Mouse (Mus musculus): ENCODE results near the gene Slc36a3. TPM values are rescaled to one million over a fixed set of nuclear protein-coding genes. Genes with fewer than 3 reads are reported as not detected.

Slc36a3 gene
- polyA plus RNA-seq (2015; fragmentation: Nextera tagmentation; extraction: Ambion mirVana) = 0.06 and 0.11 TPM in 2 replicates

GRCm38 (mm10) chr11:55151608-55152007, at the start of gene Slc36a3:
Slc36a3 (minus strand) TSS chr11:55151708.
- Histone ChIP-seq H3K36me3 (ENCODE audit: control insufficient read depth, insufficient read depth, low read length) (no peaks in the 10 kb centered on the region), H3K9ac (ENCODE audit: low read length) (no peak within 1 kb of the TSS), H3K4me2 (replicated peaks; ENCODE audit: low read depth) (no peak within 1 kb of the TSS), H3K27ac (replicated peaks) (no peak within 1 kb of the TSS), H3K4me3 (ENCODE audit: low read depth, low read length) (no peak within 1 kb of the TSS), H3K27me3 (ENCODE audit: control insufficient read depth, insufficient read depth, low read length) (no peaks in the 10 kb centered on the region), H3K4me1 (replicated peaks; ENCODE audit: control insufficient read depth, insufficient read depth) (no peaks in the 10 kb centered on the region), H3K9me3 (ENCODE audit: control insufficient read depth, low read length) (no peaks in the 10 kb centered on the region)
- 81% methylated on average over 3 of the region's 3 CpGs for WGBS
- no peak for DNase-seq (ENCODE audit: low spot score)
- TF ChIP-seq EP300 (optimal IDR thresholded peaks at IDR 0.05) (no peak), CTCF (IDR thresholded peaks at IDR 0.05; ENCODE audit: low read depth) (no peak)
- no peak for ATAC-seq (ENCODE audit: low FRiP score, low TSS enrichment)

- Histone ChIP-seq H3K4me3 (ENCODE audit: low read depth, low read length) (no peak overlapping the region), H3K27me3 (ENCODE audit: control insufficient read depth, insufficient read depth, low read length) (no peaks in the 10 kb centered on the region), H3K27ac (replicated peaks) (no peak overlapping the region), H3K4me1 (replicated peaks; ENCODE audit: control insufficient read depth, insufficient read depth) (no peaks in the 10 kb centered on the region), H3K4me2 (replicated peaks; ENCODE audit: low read depth) (no peak overlapping the region), H3K9me3 (ENCODE audit: control insufficient read depth, low read length) (no peaks in the 10 kb centered on the region), H3K9ac (ENCODE audit: low read length) (no peak overlapping the region), H3K36me3 (ENCODE audit: control insufficient read depth, insufficient read depth, low read length) (no peaks in the 10 kb centered on the region)
- no peak for ATAC-seq (ENCODE audit: low FRiP score, low TSS enrichment)
- 71% methylated on average over 8 of the region's 8 CpGs for WGBS
- DNase-seq (ENCODE audit: low spot score) = no peak
- TF ChIP-seq EP300 (optimal IDR thresholded peaks at IDR 0.05) = no peak
- TF ChIP-seq CTCF (IDR thresholded peaks at IDR 0.05; ENCODE audit: low read depth) = no peak
Observed at GRCm38 (mm10) chr11:55197740-55198510, 46.4 kb upstream of the Slc36a3 start.

GRCm38 (mm10) chr11:55197086-55197485, 45.6 kb upstream of the Slc36a3 start:
- Histone ChIP-seq H3K36me3 (ENCODE audit: control insufficient read depth, insufficient read depth, low read length) (no peaks in the 10 kb centered on the region), H3K9ac (ENCODE audit: low read length) (no peak overlapping the region), H3K4me2 (replicated peaks; ENCODE audit: low read depth) (no peak overlapping the region), H3K27ac (replicated peaks) (no peak overlapping the region), H3K27me3 (ENCODE audit: control insufficient read depth, insufficient read depth, low read length) (no peaks in the 10 kb centered on the region), H3K4me3 (ENCODE audit: low read depth, low read length) (no peak overlapping the region), H3K9me3 (ENCODE audit: control insufficient read depth, low read length) (no peaks in the 10 kb centered on the region), H3K4me1 (replicated peaks; ENCODE audit: control insufficient read depth, insufficient read depth) (no peaks in the 10 kb centered on the region)
- TF ChIP-seq CTCF (IDR thresholded peaks at IDR 0.05; ENCODE audit: low read depth) (no peak), EP300 (optimal IDR thresholded peaks at IDR 0.05) (no peak)
- WGBS = 47% methylated on average over 6 of the region's 6 CpGs
- no peak for DNase-seq (ENCODE audit: low spot score)
- no peak for ATAC-seq (ENCODE audit: low FRiP score, low TSS enrichment)

- ATAC-seq (ENCODE audit: low FRiP score, low TSS enrichment) (no peak), DNase-seq (ENCODE audit: low spot score) (no peak)
- H3K27me3 ChIP-seq (ENCODE audit: control insufficient read depth, insufficient read depth, low read length) = no peaks in the 10 kb centered on the region
- H3K4me2 ChIP-seq (replicated peaks; ENCODE audit: low read depth) = no peak overlapping the region
- 74% methylated on average over 3 of the region's 3 CpGs for WGBS
- H3K4me1 ChIP-seq (replicated peaks; ENCODE audit: control insufficient read depth, insufficient read depth) = no peaks in the 10 kb centered on the region
- H3K4me3 ChIP-seq (ENCODE audit: low read depth, low read length) = no peak overlapping the region
- no peaks in the 10 kb centered on the region for H3K36me3 ChIP-seq (ENCODE audit: control insufficient read depth, insufficient read depth, low read length)
- H3K9me3 ChIP-seq (ENCODE audit: control insufficient read depth, low read length) = no peaks in the 10 kb centered on the region
- no peak overlapping the region for H3K9ac ChIP-seq (ENCODE audit: low read length)
- TF ChIP-seq EP300 (optimal IDR thresholded peaks at IDR 0.05) (no peak), CTCF (IDR thresholded peaks at IDR 0.05; ENCODE audit: low read depth) (no peak)
- no peak overlapping the region for H3K27ac ChIP-seq (replicated peaks)
Observed at GRCm38 (mm10) chr11:55190216-55190615, 38.7 kb upstream of the Slc36a3 start.

GRCm38 (mm10) chr11:55187777-55188176, 36.3 kb upstream of the Slc36a3 start:
- no peak for TF ChIP-seq CTCF (IDR thresholded peaks at IDR 0.05; ENCODE audit: low read depth)
- no peak for TF ChIP-seq EP300 (optimal IDR thresholded peaks at IDR 0.05)
- Histone ChIP-seq H3K4me3 (ENCODE audit: low read depth, low read length) (no peak overlapping the region), H3K36me3 (ENCODE audit: control insufficient read depth, insufficient read depth, low read length) (no peaks in the 10 kb centered on the region), H3K4me2 (replicated peaks; ENCODE audit: low read depth) (no peak overlapping the region), H3K27ac (replicated peaks) (no peak overlapping the region), H3K9me3 (ENCODE audit: control insufficient read depth, low read length) (no peaks in the 10 kb centered on the region), H3K9ac (ENCODE audit: low read length) (no peak overlapping the region), H3K27me3 (ENCODE audit: control insufficient read depth, insufficient read depth, low read length) (no peaks in the 10 kb centered on the region), H3K4me1 (replicated peaks; ENCODE audit: control insufficient read depth, insufficient read depth) (no peaks in the 10 kb centered on the region)
- DNase-seq (ENCODE audit: low spot score) (no peak), ATAC-seq (ENCODE audit: low FRiP score, low TSS enrichment) (no peak)
- WGBS = 88% methylated on average over 6 of the region's 6 CpGs

- Histone ChIP-seq H3K4me1 (replicated peaks; ENCODE audit: control insufficient read depth, insufficient read depth) (no peaks in the 10 kb centered on the region), H3K36me3 (ENCODE audit: control insufficient read depth, insufficient read depth, low read length) (no peaks in the 10 kb centered on the region), H3K27me3 (ENCODE audit: control insufficient read depth, insufficient read depth, low read length) (no peaks in the 10 kb centered on the region), H3K4me3 (ENCODE audit: low read depth, low read length) (no peak overlapping the region), H3K27ac (replicated peaks) (no peak overlapping the region), H3K9ac (ENCODE audit: low read length) (no peak overlapping the region), H3K4me2 (replicated peaks; ENCODE audit: low read depth) (no peak overlapping the region), H3K9me3 (ENCODE audit: control insufficient read depth, low read length) (no peaks in the 10 kb centered on the region)
- TF ChIP-seq CTCF (IDR thresholded peaks at IDR 0.05; ENCODE audit: low read depth) = no peak
- no peak for TF ChIP-seq EP300 (optimal IDR thresholded peaks at IDR 0.05)
- 77% methylated on average over 4 of the region's 4 CpGs for WGBS
- ATAC-seq (ENCODE audit: low FRiP score, low TSS enrichment) = no peak
- DNase-seq (ENCODE audit: low spot score) = no peak
Observed at GRCm38 (mm10) chr11:55187292-55187691, 35.8 kb upstream of the Slc36a3 start.
